Mouse (Mus musculus): ENCODE data around the gene Pdzd7. TPM values are rescaled to one million over a fixed set of nuclear protein-coding genes. Genes with fewer than 3 reads are reported as not detected.

Pdzd7 gene
- 1.9 TPM for polyA plus RNA-seq (2015; fragmentation: Illumina TruSeq; extraction: RNeasy Lipid Tissue Mini Kit (QIAGEN cat#74804); ENCODE audit: insufficient read depth, low read depth, low replicate concordance)

DNA sequence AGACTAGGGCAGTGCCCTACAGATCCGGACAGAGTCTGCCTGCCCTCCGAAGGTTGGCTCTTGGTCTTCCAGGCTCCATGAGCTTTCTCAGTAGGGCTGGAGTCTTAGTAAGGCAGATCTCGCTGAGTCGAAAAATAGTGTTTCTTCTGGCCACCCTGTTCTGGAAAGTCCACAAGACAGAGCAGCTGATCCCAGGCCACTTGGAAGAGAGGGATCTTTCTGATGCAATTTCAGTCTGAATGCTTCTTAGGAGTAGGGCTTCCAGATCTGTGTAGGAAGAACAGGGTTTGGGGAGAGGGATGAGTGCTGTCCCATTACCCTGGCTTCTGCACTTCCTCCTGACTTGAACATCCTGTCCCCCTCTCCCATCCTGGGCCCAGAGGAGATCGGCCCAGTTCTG is at the start of gene Pdzd7:
Pdzd7 (minus strand) TSS at position 67 of the 400 bp plus-strand sequence.

GRCm38 (mm10) chr19:45074580-45075322 is 29.2 kb upstream of the Pdzd7 start, which contains the start of gene Kazald1:
Gene Kazald1 (plus strand): TSS chr19:45075241.

GRCm38 (mm10) chr19:45047417-45047934 is 2.0 kb upstream of the Pdzd7 start, which contains the start of gene Sfxn3:
Gene Sfxn3 (plus strand): TSS chr19:45047503.

GRCm38 (mm10) chr19:45014335-45014971 is 31.1 kb downstream of the Pdzd7 start, which contains the start of gene Lzts2:
Gene Lzts2 (plus strand): TSS chr19:45014414.

GRCm38 (mm10) chr19:45005957-45006712 is 39.4 kb downstream of the Pdzd7 start, which contains the start of gene Mrpl43:
Gene Mrpl43 (minus strand): TSS chr19:45006442.

DNA sequence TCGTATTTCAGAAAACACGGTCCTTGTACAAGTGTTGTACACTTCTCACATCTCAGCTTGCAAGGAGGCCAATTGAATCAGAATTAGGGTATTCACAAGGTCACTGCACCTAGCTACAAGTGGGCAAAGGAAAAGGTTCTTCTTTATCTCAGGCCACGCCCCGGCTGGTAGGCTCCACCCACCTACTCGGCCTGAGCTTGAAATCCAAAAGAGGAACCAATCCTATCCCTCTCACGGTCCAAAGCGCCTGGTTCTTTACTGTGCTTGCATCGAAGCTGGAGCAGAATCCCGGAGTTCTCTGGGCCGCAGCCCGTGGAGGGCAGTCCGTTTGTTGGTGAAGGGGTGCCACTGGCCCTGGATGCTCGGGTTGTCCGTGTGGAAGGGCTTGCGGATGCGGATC is 40.1 kb downstream of the Pdzd7 start, which contains the start of gene Twnk:
Twnk (plus strand) TSS at position 220 of the 400 bp plus-strand sequence.

DNA sequence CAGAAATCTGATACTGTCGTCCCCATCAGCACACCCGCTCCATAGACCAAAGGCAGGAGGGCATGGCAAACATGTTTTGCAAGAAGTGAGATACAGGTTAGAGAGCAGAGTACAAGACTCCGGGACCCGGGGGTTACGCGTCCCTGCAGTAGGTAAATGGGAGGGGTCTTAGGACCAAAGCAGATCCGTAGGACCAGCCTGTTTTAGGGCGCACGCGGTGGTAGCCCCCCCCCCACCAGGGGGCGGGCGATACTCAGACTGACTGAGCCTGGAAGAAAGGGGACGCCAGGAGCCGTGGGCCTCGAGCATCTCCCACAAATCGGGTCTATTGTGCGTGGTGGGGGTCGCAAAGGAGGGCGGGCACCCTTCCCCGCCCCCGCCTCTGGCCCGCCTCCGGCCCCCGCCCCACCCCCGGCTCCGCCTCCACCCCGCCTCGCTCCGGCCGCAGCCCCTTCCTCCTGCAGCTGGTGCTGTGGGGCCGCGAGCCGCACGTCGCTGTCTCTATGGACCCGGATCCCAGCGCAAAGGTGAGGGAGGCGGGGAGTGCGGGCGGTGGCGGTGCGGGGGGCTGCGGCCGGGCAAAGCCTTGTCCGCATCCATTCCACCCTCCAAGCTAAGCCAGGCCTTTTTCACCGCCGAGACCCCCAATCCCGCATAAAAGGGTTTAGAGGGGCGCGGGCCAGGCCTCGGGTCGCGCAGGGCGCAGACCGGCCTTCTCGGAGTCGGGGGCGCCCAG is 56.5 kb downstream of the Pdzd7 start, which contains the start of gene Sema4g:
Sema4g (plus strand) TSS at position 271 of the 736 bp plus-strand sequence.

Other genes starting within 250 kb of the Pdzd7 start
- 5.3 TPM for gene Slf2, start 114.6 kb downstream of the Pdzd7 start, polyA plus RNA-seq (2015; fragmentation: Illumina TruSeq; extraction: RNeasy Lipid Tissue Mini Kit (QIAGEN cat#74804); ENCODE audit: insufficient read depth, low read depth, low replicate concordance)
- 1.1 TPM for gene Sema4g, start 56.6 kb downstream of the Pdzd7 start, polyA plus RNA-seq (2015; fragmentation: Illumina TruSeq; extraction: RNeasy Lipid Tissue Mini Kit (QIAGEN cat#74804); ENCODE audit: insufficient read depth, low read depth, low replicate concordance)
- 5.7 TPM for gene Twnk, start 40.1 kb downstream of the Pdzd7 start, polyA plus RNA-seq (2015; fragmentation: Illumina TruSeq; extraction: RNeasy Lipid Tissue Mini Kit (QIAGEN cat#74804); ENCODE audit: insufficient read depth, low read depth, low replicate concordance)
- 12.3 TPM for gene Mrpl43, start 39.3 kb downstream of the Pdzd7 start, polyA plus RNA-seq (2015; fragmentation: Illumina TruSeq; extraction: RNeasy Lipid Tissue Mini Kit (QIAGEN cat#74804); ENCODE audit: insufficient read depth, low read depth, low replicate concordance)
- 15.3 TPM for gene Lzts2, start 31.3 kb downstream of the Pdzd7 start, polyA plus RNA-seq (2015; fragmentation: Illumina TruSeq; extraction: RNeasy Lipid Tissue Mini Kit (QIAGEN cat#74804); ENCODE audit: insufficient read depth, low read depth, low replicate concordance)
- gene Sfxn3, start 1.8 kb upstream of the Pdzd7 start, polyA plus RNA-seq (2015; fragmentation: Illumina TruSeq; extraction: RNeasy Lipid Tissue Mini Kit (QIAGEN cat#74804); ENCODE audit: insufficient read depth, low read depth, low replicate concordance) = 13.4 TPM
- 4.7 TPM for gene Kazald1, start 29.5 kb upstream of the Pdzd7 start, polyA plus RNA-seq (2015; fragmentation: Illumina TruSeq; extraction: RNeasy Lipid Tissue Mini Kit (QIAGEN cat#74804); ENCODE audit: insufficient read depth, low read depth, low replicate concordance)
- gene Tlx1, start 105.0 kb upstream of the Pdzd7 start, polyA plus RNA-seq (2015; fragmentation: Illumina TruSeq; extraction: RNeasy Lipid Tissue Mini Kit (QIAGEN cat#74804); ENCODE audit: insufficient read depth, low read depth, low replicate concordance) = 0.83 TPM
- gene Lbx1, start 190.1 kb upstream of the Pdzd7 start, polyA plus RNA-seq (2015; fragmentation: Illumina TruSeq; extraction: RNeasy Lipid Tissue Mini Kit (QIAGEN cat#74804); ENCODE audit: insufficient read depth, low read depth, low replicate concordance) = not detected

Measured in pancreas, adult 10 weeks (tissue).